Mouse (Mus musculus): Measurements from ENCODE around the gene Hscb. TPM values are rescaled to one million over a fixed set of nuclear protein-coding genes. Genes with fewer than 3 reads are reported as not detected.
A peak's percentile ranks its signal among the peaks of the same experiment; 100 is the strongest.
"Not testable (repeated sequence)": the region's sequence is repeated elsewhere in the genome, so short reads cannot be mapped to it uniquely, and the experiment has no call there.

Gene Hscb
- polyA plus RNA-seq (2016; fragmentation: Nextera tagmentation; extraction: Ambion mirVana) = 19.4 and 20.6 TPM in 2 replicates

- WGBS = under 1% methylated on average over 41 of the region's 41 CpGs
Measured at GRCm38 (mm10) chr5:110839678-110840365, at the start of gene Hscb, which contains the start of gene Chek2. Hscb (minus strand) TSS chr5:110839777. Chek2 (plus strand) TSS chr5:110839979.

GRCm38 (mm10) chr5:110888596-110888995, 49.0 kb upstream of the Hscb start:
- 86% methylated on average over 4 of the region's 4 CpGs for WGBS
- H3K4me2 ChIP-seq = no peak overlapping the region
- H3K27me3 ChIP-seq = no peaks in the 10 kb centered on the region
- H3K36me3 ChIP-seq (replicated peaks) = peaks cover 32% of the 10 kb centered on the region
- H3K9ac ChIP-seq = no peak overlapping the region
- no peak overlapping the region for H3K27ac ChIP-seq
- no peak overlapping the region for H3K4me3 ChIP-seq (replicated peaks)
- H3K4me1 ChIP-seq = peaks cover 5% of the 10 kb centered on the region; the same call in 1 of the 2 replicates
- no peak for ATAC-seq (ENCODE audit: low FRiP score)
- H3K9me3 ChIP-seq = no peaks in the 10 kb centered on the region

More at GRCm38 (mm10) chr5:110839678-110840365, at the start of gene Hscb, which contains the start of gene Chek2:
- Histone ChIP-seq H3K9ac (peak within 1 kb of the TSS; percentile 72), H3K9me3 (no peaks in the 10 kb centered on the region), H3K36me3 (replicated peaks) (peaks cover 19% of the 10 kb centered on the region), H3K27me3 (no peaks in the 10 kb centered on the region), H3K4me3 (replicated peaks) (peak within 1 kb of the TSS; percentile 72), H3K27ac (peak within 1 kb of the TSS; percentile 79), H3K4me1 (peaks cover 12% of the 10 kb centered on the region), H3K4me2 (peak within 1 kb of the TSS; percentile 80)
- ATAC-seq (ENCODE audit: low FRiP score) = peak; percentile 98

GRCm38 (mm10) chr5:110879584-110880374, 40.2 kb upstream of the Hscb start, which contains the start of gene Ttc28:
Ttc28 (plus strand) TSS chr5:110879803.
- peak within 1 kb of the TSS; percentile 83 for H3K4me2 ChIP-seq
- no peaks in the 10 kb centered on the region for H3K27me3 ChIP-seq
- H3K27ac ChIP-seq = peak within 1 kb of the TSS; percentile 73
- H3K36me3 ChIP-seq (replicated peaks) = peaks cover 3% of the 10 kb centered on the region; the same call in 1 of the 2 replicates
- H3K4me1 ChIP-seq = peaks cover 17% of the 10 kb centered on the region
- peak within 1 kb of the TSS; percentile 88 for H3K9ac ChIP-seq
- ATAC-seq (ENCODE audit: low FRiP score) = peak; percentile 92
- no peaks in the 10 kb centered on the region for H3K9me3 ChIP-seq
- peak within 1 kb of the TSS; percentile 67 for H3K4me3 ChIP-seq (replicated peaks)
- WGBS = under 1% methylated on average over 95 of the region's 101 CpGs

GRCm38 (mm10) chr5:110879042-110879441, 39.5 kb upstream of the Hscb start:
- peak overlapping the region; percentile 88 for H3K9ac ChIP-seq
- peak overlapping the region; percentile 73 for H3K27ac ChIP-seq
- H3K36me3 ChIP-seq (replicated peaks) = peaks cover 3% of the 10 kb centered on the region; the same call in 1 of the 2 replicates
- WGBS = 62% methylated on average over 7 of the region's 7 CpGs
- H3K9me3 ChIP-seq = no peaks in the 10 kb centered on the region
- H3K4me3 ChIP-seq (replicated peaks) = peak overlapping the region; percentile 67
- ATAC-seq (ENCODE audit: low FRiP score) = peak; percentile 18; the same call in 1 of the 2 replicates
- H3K27me3 ChIP-seq = no peaks in the 10 kb centered on the region
- H3K4me2 ChIP-seq = peak overlapping the region; percentile 83
- peaks cover 18% of the 10 kb centered on the region for H3K4me1 ChIP-seq

- H3K36me3 ChIP-seq (replicated peaks); H3K9ac ChIP-seq; H3K4me3 ChIP-seq (replicated peaks); H3K9me3 ChIP-seq; H3K4me2 ChIP-seq; H3K27me3 ChIP-seq; ATAC-seq (ENCODE audit: low FRiP score); H3K27ac ChIP-seq: not testable (repeated sequence)
- peaks cover 18% of the 10 kb centered on the region for H3K4me1 ChIP-seq
- WGBS = 95% methylated on average over 1 of the region's 1 CpGs
Measured at GRCm38 (mm10) chr5:110878526-110878925, 38.9 kb upstream of the Hscb start.

GRCm38 (mm10) chr5:110877666-110878505, 38.3 kb upstream of the Hscb start:
- no peak for ATAC-seq (ENCODE audit: low FRiP score)
- no peak overlapping the region for H3K27ac ChIP-seq
- WGBS = 71% methylated on average over 5 of the region's 5 CpGs

GRCm38 (mm10) chr5:110875286-110875685, 35.7 kb upstream of the Hscb start:
- no peaks in the 10 kb centered on the region for H3K27me3 ChIP-seq
- ATAC-seq (ENCODE audit: low FRiP score) = no peak
- H3K4me2 ChIP-seq = no peak overlapping the region
- H3K9ac ChIP-seq = no peak overlapping the region
- H3K36me3 ChIP-seq (replicated peaks) = peaks cover 10% of the 10 kb centered on the region
- H3K4me3 ChIP-seq (replicated peaks) = no peak overlapping the region
- H3K27ac ChIP-seq = 0 out of 2 replicates have a peak overlapping the region, but pooled peaks have one; percentile 2
- WGBS = 88% methylated on average over 1 of the region's 1 CpGs
- H3K9me3 ChIP-seq = no peaks in the 10 kb centered on the region
- peaks cover 17% of the 10 kb centered on the region for H3K4me1 ChIP-seq

More at GRCm38 (mm10) chr5:110877666-110878505, 38.3 kb upstream of the Hscb start:
- Histone ChIP-seq H3K36me3 (replicated peaks) (peaks cover 3% of the 10 kb centered on the region; the same call in 1 of the 2 replicates), H3K9me3 (no peaks in the 10 kb centered on the region), H3K4me3 (replicated peaks) (no peak overlapping the region), H3K27me3 (no peaks in the 10 kb centered on the region), H3K4me2 (no peak overlapping the region), H3K9ac (no peak overlapping the region), H3K4me1 (peaks cover 23% of the 10 kb centered on the region)

GRCm38 (mm10) chr5:110874711-110875110, 35.1 kb upstream of the Hscb start:
- peaks cover 15% of the 10 kb centered on the region for H3K36me3 ChIP-seq (replicated peaks)
- no peak overlapping the region for H3K9ac ChIP-seq
- H3K4me1 ChIP-seq = peaks cover 15% of the 10 kb centered on the region
- no peak overlapping the region for H3K4me2 ChIP-seq
- no peak overlapping the region for H3K4me3 ChIP-seq (replicated peaks)
- H3K9me3 ChIP-seq = no peaks in the 10 kb centered on the region
- H3K27me3 ChIP-seq = no peaks in the 10 kb centered on the region
- no peak for ATAC-seq (ENCODE audit: low FRiP score)
- no peak overlapping the region for H3K27ac ChIP-seq

- H3K9me3 ChIP-seq = no peaks in the 10 kb centered on the region
- whole genome bisulfite sequencing = 58% methylated on average over 6 of the region's 6 CpGs
- peaks cover 27% of the 10 kb centered on the region for H3K4me1 ChIP-seq
- H3K36me3 ChIP-seq (replicated peaks) = peaks cover 15% of the 10 kb centered on the region
- ATAC-seq (ENCODE audit: low FRiP score) = no peak
- H3K27me3 ChIP-seq = no peaks in the 10 kb centered on the region
- H3K4me2 ChIP-seq = no peak overlapping the region
- H3K9ac ChIP-seq = no peak overlapping the region
- no peak overlapping the region for H3K4me3 ChIP-seq (replicated peaks)
- 0 out of 2 replicates have a peak overlapping the region, but pooled peaks have one; percentile 32 for H3K27ac ChIP-seq
Measured at GRCm38 (mm10) chr5:110873160-110873559, 33.6 kb upstream of the Hscb start.

- 0 out of 2 replicates have a peak, but pooled peaks have one; percentile 46 for ATAC-seq (ENCODE audit: low FRiP score)
- WGBS = 14% methylated on average over 8 of the region's 8 CpGs
- H3K27me3 ChIP-seq = no peaks in the 10 kb centered on the region
- H3K4me2 ChIP-seq = no peak overlapping the region
- no peaks in the 10 kb centered on the region for H3K9me3 ChIP-seq
- H3K36me3 ChIP-seq (replicated peaks) = peaks cover 30% of the 10 kb centered on the region
- peak overlapping the region; percentile 50 for H3K27ac ChIP-seq
- peaks cover 20% of the 10 kb centered on the region for H3K4me1 ChIP-seq
- H3K9ac ChIP-seq = no peak overlapping the region
- no peak overlapping the region for H3K4me3 ChIP-seq (replicated peaks)
Measured at GRCm38 (mm10) chr5:110869242-110869669, 29.7 kb upstream of the Hscb start.

GRCm38 (mm10) chr5:110868460-110868859, 28.9 kb upstream of the Hscb start:
- Histone ChIP-seq H3K36me3 (replicated peaks) (peaks cover 35% of the 10 kb centered on the region), H3K4me3 (replicated peaks) (no peak overlapping the region), H3K27me3 (no peaks in the 10 kb centered on the region), H3K4me2 (no peak overlapping the region), H3K27ac (peak overlapping the region; percentile 50), H3K4me1 (peaks cover 20% of the 10 kb centered on the region), H3K9ac (no peak overlapping the region), H3K9me3 (no peaks in the 10 kb centered on the region)
- no peak for ATAC-seq (ENCODE audit: low FRiP score)
- 59% methylated on average over 4 of the region's 4 CpGs for WGBS
